Mouse (Mus musculus): ENCODE data around the gene Pitpnc1. TPM values are rescaled to one million over a fixed set of nuclear protein-coding genes. Genes with fewer than 3 reads are reported as not detected.

The Pitpnc1 gene
- polyA plus RNA-seq, 1 experiment from 2014 or later, result 39.2 TPM

DNA sequence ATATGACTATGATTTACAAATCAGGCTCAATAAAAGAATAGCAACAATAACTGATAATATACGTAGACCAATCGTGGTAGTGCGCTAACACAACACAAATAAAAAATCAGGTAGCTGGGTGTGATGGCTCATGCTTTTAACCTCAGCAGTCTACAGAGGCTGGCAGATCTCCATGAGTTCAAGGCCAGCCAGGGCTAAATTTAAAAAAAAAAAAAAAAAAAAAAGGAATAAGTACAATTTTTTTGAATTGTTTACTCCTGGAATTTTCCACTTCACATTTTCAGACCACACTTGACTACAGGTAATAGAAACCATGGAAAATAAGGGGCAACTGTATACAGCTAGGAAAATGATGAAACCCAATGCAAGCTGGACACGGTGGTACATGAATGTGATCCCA lies 97.3 kb downstream of the Pitpnc1 start:
- no peak overlapping the region for H3K4me3 ChIP-seq
- ATAC-seq (ENCODE audit: low FRiP score, low read depth), result no peak
- H3K9me3 ChIP-seq, result no peaks in the 10 kb centered on the region
- H3K27me3 ChIP-seq, result no peaks in the 10 kb centered on the region
- H3K4me1 ChIP-seq (replicated peaks), result peaks cover 15% of the 10 kb centered on the region
- no peaks in the 10 kb centered on the region for H3K36me3 ChIP-seq
- 95% methylated on average over 4 of the region's 4 CpGs for WGBS
- H3K9ac ChIP-seq, result no peak overlapping the region
- H3K27ac ChIP-seq (replicated peaks), result peak overlapping the region; percentile 57
- H3K4me2 ChIP-seq, result no peak overlapping the region

- no peak overlapping the region for H3K9ac ChIP-seq
- no peaks in the 10 kb centered on the region for H3K27me3 ChIP-seq
- no peak overlapping the region for H3K4me3 ChIP-seq
- peak overlapping the region; percentile 57 for H3K27ac ChIP-seq (replicated peaks)
- no peaks in the 10 kb centered on the region for H3K9me3 ChIP-seq
- H3K4me1 ChIP-seq (replicated peaks), result peaks cover 15% of the 10 kb centered on the region
- ATAC-seq (ENCODE audit: low FRiP score, low read depth), result no peak; the same call in 1 of the 2 replicates
- H3K36me3 ChIP-seq, result no peaks in the 10 kb centered on the region
- no peak overlapping the region for H3K4me2 ChIP-seq
- 40% methylated on average over 7 of the region's 7 CpGs for WGBS
Measured at GRCm38 (mm10) chr11:107372688-107373087, 97.8 kb downstream of the Pitpnc1 start.

GRCm38 (mm10) chr11:107370476-107370875 lies 100.0 kb downstream of the Pitpnc1 start:
- Histone ChIP-seq H3K9ac (no peak overlapping the region), H3K9me3 (no peaks in the 10 kb centered on the region), H3K4me2 (no peak overlapping the region), H3K27ac (replicated peaks) (no peak overlapping the region), H3K27me3 (no peaks in the 10 kb centered on the region), H3K4me1 (replicated peaks) (0 out of 2 replicates have a peak, but pooled peaks cover 11% of the 10 kb centered on the region), H3K4me3 (no peak overlapping the region), H3K36me3 (no peaks in the 10 kb centered on the region)
- ATAC-seq (ENCODE audit: low FRiP score, low read depth), result no peak
- WGBS, result 91% methylated on average over 3 of the region's 3 CpGs

DNA sequence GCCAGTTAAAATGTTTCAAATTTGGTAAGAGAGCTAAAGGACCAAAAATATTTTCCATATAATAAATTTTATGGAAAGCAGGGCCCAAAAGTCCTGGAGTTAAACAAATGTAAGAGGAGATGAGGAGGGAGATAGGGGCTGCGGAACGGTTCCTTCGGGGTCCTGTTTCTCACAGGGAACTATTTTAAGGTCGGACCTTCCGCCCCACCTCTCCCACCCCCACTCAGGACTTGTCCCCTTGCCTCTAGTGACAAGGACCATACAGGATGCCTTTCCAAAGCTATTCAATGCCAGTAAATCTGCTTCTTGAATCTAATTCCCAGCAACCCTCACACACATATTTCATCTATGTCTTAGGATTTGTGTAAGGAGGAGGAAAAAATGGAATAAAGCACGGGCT lies 100.8 kb downstream of the Pitpnc1 start:
- 0 out of 2 replicates have a peak, but pooled peaks cover 15% of the 10 kb centered on the region for H3K4me1 ChIP-seq (replicated peaks)
- no peak for ATAC-seq (ENCODE audit: low FRiP score, low read depth)
- no peak overlapping the region for H3K27ac ChIP-seq (replicated peaks)
- no peak overlapping the region for H3K4me2 ChIP-seq
- no peaks in the 10 kb centered on the region for H3K27me3 ChIP-seq
- 99% methylated on average over 6 of the region's 6 CpGs for WGBS
- no peak overlapping the region for H3K9ac ChIP-seq
- no peaks in the 10 kb centered on the region for H3K36me3 ChIP-seq
- no peak overlapping the region for H3K4me3 ChIP-seq
- no peaks in the 10 kb centered on the region for H3K9me3 ChIP-seq

DNA sequence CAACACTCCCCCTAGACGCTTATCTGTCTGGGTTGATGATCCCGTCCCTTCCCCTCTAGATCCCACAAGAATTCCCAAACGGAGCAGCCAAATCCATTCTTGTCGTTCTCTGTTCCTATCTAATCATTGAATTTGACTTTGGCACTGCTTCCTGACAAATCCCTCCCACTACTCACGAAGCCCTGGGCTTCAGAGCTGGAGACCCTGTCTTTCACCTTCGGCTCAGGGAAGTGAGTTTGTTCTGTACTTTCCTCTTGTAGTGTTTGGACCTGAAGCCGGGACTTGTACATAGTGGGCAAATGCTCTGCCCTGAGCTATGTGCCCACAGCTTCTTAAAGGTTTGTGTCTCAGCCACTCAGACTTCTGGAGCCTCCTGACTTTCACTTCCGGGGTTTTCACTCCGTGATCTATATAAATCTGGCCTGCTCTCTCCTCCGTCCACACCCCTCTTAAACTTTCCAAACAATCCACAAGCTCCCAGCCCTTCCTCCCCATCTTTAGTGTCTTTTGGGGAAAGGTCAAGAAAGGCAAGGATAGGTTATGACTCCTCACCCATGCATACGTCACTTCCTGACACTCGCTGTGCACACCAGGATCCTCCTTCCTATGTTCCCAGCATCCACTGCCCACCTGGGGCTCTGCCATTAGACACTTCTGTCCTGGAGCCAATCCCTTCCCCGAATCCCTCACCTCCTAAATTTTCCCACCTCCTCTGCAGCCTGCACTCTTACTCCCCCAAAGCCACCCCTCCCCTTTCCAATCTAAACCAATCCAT lies 104.4 kb downstream of the Pitpnc1 start:
- Histone ChIP-seq H3K27ac (replicated peaks) (no peak overlapping the region), H3K4me3 (no peak overlapping the region), H3K4me2 (no peak overlapping the region), H3K27me3 (no peaks in the 10 kb centered on the region), H3K36me3 (no peaks in the 10 kb centered on the region), H3K9ac (no peak overlapping the region), H3K4me1 (replicated peaks) (peaks cover 20% of the 10 kb centered on the region; the same call in 1 of the 2 replicates), H3K9me3 (no peaks in the 10 kb centered on the region)
- no peak for ATAC-seq (ENCODE audit: low FRiP score, low read depth)
- WGBS, result 77% methylated on average over 13 of the region's 13 CpGs

- no peak for ATAC-seq (ENCODE audit: low FRiP score, low read depth)
- H3K9me3 ChIP-seq, result no peaks in the 10 kb centered on the region
- H3K27ac ChIP-seq (replicated peaks), result peak overlapping the region; percentile 49; the same call in 1 of the 2 replicates
- H3K27me3 ChIP-seq, result no peaks in the 10 kb centered on the region
- H3K9ac ChIP-seq, result no peak overlapping the region
- no peaks in the 10 kb centered on the region for H3K36me3 ChIP-seq
- 53% methylated on average over 5 of the region's 5 CpGs for WGBS
- peaks cover 24% of the 10 kb centered on the region for H3K4me1 ChIP-seq (replicated peaks)
- H3K4me2 ChIP-seq, result no peak overlapping the region
- H3K4me3 ChIP-seq, result no peak overlapping the region
Measured at GRCm38 (mm10) chr11:107358695-107359094, 111.8 kb downstream of the Pitpnc1 start.

DNA sequence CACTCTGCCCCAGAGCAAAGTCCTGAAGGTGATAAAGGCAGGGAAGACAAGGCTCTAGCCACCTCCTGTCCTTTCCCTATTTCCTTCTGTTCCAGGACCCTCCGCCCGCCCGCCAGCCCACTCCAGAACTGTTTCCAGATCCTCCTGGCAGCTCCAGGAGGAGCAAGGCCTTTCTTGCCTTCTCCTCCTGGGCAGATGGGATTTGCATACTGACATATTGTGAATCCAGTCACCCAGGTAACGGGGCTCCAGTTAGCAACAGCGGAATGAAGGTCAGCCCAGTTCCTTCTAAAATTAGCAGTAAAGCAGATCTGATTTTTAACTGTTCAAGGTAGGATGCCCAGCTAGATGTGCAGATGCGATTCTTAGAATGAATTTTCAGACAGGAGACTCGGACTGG lies 114.3 kb downstream of the Pitpnc1 start:
- H3K4me2 ChIP-seq, result no peak overlapping the region
- H3K9me3 ChIP-seq, result no peaks in the 10 kb centered on the region
- WGBS, result 53% methylated on average over 7 of the region's 7 CpGs
- no peak overlapping the region for H3K9ac ChIP-seq
- peaks cover 24% of the 10 kb centered on the region for H3K4me1 ChIP-seq (replicated peaks)
- H3K36me3 ChIP-seq, result no peaks in the 10 kb centered on the region
- ATAC-seq (ENCODE audit: low FRiP score, low read depth), result no peak
- no peak overlapping the region for H3K4me3 ChIP-seq
- 0 out of 2 replicates have a peak overlapping the region, but pooled peaks have one; percentile 1 for H3K27ac ChIP-seq (replicated peaks)
- no peaks in the 10 kb centered on the region for H3K27me3 ChIP-seq

- Histone ChIP-seq H3K4me2 (no peak overlapping the region), H3K4me1 (replicated peaks) (peaks cover 24% of the 10 kb centered on the region), H3K9me3 (no peaks in the 10 kb centered on the region), H3K4me3 (no peak overlapping the region), H3K9ac (no peak overlapping the region), H3K27me3 (no peaks in the 10 kb centered on the region), H3K36me3 (no peaks in the 10 kb centered on the region), H3K27ac (replicated peaks) (no peak overlapping the region)
- WGBS, result 38% methylated on average over 3 of the region's 3 CpGs
- no peak for ATAC-seq (ENCODE audit: low FRiP score, low read depth)
Measured at GRCm38 (mm10) chr11:107355526-107355925, 115.0 kb downstream of the Pitpnc1 start.

DNA sequence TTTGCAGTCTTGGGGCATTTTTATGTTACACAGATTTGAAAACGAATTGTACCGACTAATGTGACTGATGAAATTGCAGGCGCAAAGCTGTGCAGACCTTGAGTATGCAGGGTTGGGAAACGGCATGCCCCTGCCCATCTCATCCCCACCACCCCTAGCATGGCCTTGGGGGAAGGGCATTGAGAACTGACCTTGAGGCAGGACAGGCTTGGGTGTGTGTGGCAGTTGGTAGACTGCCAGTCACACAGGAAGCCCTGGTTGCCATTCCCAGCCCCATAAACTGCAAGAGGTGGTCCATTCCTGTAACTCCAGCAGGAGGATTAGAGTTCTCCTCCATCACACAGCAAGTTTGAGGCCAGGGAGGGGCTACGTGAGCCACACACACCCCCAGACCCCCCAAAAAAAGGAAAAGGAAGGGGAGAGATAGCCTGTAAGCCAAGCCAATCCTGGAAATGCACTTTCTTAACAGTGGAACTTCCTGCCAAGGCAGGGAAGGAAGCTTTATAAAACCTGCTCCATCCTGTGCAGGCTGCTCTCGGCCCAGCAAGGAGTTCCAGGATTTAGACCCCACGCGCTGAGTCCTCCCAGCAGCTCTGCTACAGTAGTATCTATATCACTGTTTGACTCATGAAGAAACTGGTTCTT lies 115.9 kb downstream of the Pitpnc1 start:
- Histone ChIP-seq H3K4me1 (replicated peaks) (peaks cover 24% of the 10 kb centered on the region), H3K4me3 (no peak overlapping the region), H3K27me3 (no peaks in the 10 kb centered on the region), H3K9ac (no peak overlapping the region), H3K4me2 (no peak overlapping the region), H3K27ac (replicated peaks) (peak overlapping the region; percentile 28; the same call in 1 of the 2 replicates), H3K9me3 (no peaks in the 10 kb centered on the region), H3K36me3 (no peaks in the 10 kb centered on the region)
- 88% methylated on average over 8 of the region's 8 CpGs for WGBS
- ATAC-seq (ENCODE audit: low FRiP score, low read depth), result no peak

DNA sequence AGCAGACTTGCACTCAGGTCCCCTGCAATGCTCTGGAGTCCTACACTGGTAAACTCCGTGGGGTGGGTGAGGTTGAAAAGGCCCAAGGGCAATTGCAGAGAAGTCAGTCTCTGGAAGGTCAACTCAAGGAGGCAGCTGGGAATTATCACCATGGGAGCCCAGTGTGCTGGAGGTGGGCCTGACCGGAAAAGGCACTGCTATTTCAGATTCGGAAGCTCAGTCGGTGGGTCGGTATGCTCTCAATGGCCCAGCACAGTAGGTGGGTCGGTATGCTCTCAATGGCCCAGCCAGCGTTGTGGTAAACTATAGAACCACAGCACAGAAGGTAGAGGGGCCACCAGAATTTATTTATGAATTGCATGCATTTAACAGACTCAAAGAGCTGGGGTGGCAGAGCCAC lies 117.9 kb downstream of the Pitpnc1 start:
- no peaks in the 10 kb centered on the region for H3K27me3 ChIP-seq
- no peak overlapping the region for H3K27ac ChIP-seq (replicated peaks)
- 9% methylated on average over 7 of the region's 7 CpGs for WGBS
- H3K4me2 ChIP-seq, result no peak overlapping the region
- H3K9ac ChIP-seq, result no peak overlapping the region
- H3K36me3 ChIP-seq, result no peaks in the 10 kb centered on the region
- no peak for ATAC-seq (ENCODE audit: low FRiP score, low read depth)
- no peak overlapping the region for H3K4me3 ChIP-seq
- no peaks in the 10 kb centered on the region for H3K9me3 ChIP-seq
- peaks cover 15% of the 10 kb centered on the region for H3K4me1 ChIP-seq (replicated peaks)

DNA sequence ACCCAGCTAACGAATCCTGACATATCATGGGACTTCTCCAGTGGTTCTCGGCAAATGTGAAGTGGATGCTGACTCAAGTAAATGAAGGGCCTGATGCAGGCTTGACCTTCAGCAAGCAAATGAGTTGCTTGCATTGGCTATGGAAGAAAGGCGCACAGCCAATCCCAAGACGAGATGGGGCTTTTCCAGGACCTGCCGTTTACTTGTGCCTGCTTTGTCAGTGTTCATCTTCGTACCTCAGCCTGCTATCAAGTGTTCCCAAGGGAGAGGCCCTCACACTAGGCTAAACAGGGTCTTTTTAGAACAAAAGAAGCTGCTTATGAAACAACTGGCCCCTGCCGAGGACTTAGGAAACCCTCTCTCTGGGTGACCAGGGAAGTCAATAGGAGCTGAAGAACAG lies 120.7 kb downstream of the Pitpnc1 start:
- ATAC-seq (ENCODE audit: low FRiP score, low read depth), result no peak
- no peaks in the 10 kb centered on the region for H3K9me3 ChIP-seq
- H3K27me3 ChIP-seq, result no peaks in the 10 kb centered on the region
- no peaks in the 10 kb centered on the region for H3K36me3 ChIP-seq
- no peak overlapping the region for H3K27ac ChIP-seq (replicated peaks)
- no peak overlapping the region for H3K9ac ChIP-seq
- H3K4me3 ChIP-seq, result no peak overlapping the region
- H3K4me2 ChIP-seq, result no peak overlapping the region
- WGBS, result 83% methylated on average over 7 of the region's 7 CpGs
- peaks cover 3% of the 10 kb centered on the region for H3K4me1 ChIP-seq (replicated peaks)

- H3K9ac ChIP-seq, result no peak overlapping the region
- H3K4me1 ChIP-seq (replicated peaks), result peaks cover 20% of the 10 kb centered on the region
- H3K4me2 ChIP-seq, result no peak overlapping the region
- 79% methylated on average over 4 of the region's 4 CpGs for WGBS
- H3K27me3 ChIP-seq, result no peaks in the 10 kb centered on the region
- ATAC-seq (ENCODE audit: low FRiP score, low read depth), result no peak
- H3K27ac ChIP-seq (replicated peaks), result no peak overlapping the region
- no peaks in the 10 kb centered on the region for H3K36me3 ChIP-seq
- H3K9me3 ChIP-seq, result no peaks in the 10 kb centered on the region
- H3K4me3 ChIP-seq, result no peak overlapping the region
Measured at GRCm38 (mm10) chr11:107343031-107343430, 127.5 kb downstream of the Pitpnc1 start.
